Mouse (Mus musculus) adrenal gland, adult 18-20 months (tissue): ENCODE data around the gene Lcp1. TPM values are rescaled to one million over a fixed set of nuclear protein-coding genes. Genes with fewer than 3 reads are reported as not detected.

Experiments used
- DNase-seq, 2 experiments: peaks; one replicate each; pipeline ENCODE4 v3.0.0; 2021 to 2022; ENCODE audit warnings: low spot score in 2 of 2
- total RNA-seq, 2 experiments: library from RNA; stranded (reverse); gene quantifications; 1 replicate in 1 of 2; 2 replicates in 1 of 2; pipeline ENCODE4 v1.2.3; 2021

Gene Lcp1
- total RNA-seq, 2 experiments from 2014 or later: 14.8 to 26.2 TPM

DNA sequence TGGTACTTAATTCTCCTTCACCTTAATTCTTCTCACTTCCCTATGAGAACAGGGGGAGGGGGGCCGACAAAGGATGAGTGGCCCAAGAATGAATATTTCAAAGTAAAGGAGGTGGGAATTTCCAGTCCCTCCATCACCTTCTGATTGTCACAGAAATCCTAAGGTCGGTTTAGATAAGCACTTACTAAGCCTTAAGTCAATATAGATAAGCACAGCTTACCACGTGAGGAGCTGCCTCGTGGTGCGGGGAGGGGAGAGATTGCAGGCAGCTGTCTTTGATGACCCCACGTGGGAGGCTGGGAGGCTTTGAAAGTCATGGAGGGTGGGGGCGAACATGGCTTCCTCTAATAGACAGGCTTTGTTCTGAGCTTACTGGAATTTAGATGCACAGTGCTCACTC, 66.8 kb downstream of the Lcp1 start:
- DNase-seq: no peak

DNA sequence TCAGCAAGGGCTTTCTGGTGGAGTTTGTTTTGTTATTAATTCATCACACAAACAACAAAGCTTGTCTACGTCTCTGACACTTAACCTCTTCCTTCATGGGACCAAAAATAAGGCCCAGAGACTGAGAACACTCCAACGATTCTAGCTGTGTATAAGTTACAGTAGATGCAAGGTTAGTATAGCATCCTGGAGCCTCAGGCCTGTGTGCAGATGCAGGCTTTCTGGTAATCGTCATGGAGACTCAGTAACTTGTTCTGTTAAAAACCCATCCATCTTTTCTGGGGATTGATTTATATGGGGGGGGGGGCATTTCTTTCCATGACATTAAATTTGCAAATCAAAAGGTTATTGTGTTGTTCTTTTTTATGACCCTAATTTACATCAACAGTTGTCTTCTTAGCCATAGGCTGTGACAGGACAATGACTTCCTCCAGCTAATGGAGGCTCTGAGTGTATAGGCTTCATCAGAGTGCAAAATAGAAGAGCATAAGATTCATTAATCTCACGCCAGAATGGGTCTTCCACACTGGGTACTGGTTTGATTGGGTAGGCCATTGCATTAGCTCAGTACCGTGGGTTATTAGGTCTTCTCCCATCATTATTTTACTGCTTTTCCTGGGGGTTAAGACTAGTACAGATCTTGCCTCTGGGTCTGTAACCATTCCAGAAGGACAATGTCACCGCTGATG, 74.6 kb downstream of the Lcp1 start:
- DNase-seq: no peak

GRCm38 (mm10) chr14:75206307-75206706, 75.4 kb downstream of the Lcp1 start:
- no peak for DNase-seq

- DNase-seq: no peak
Observed at GRCm38 (mm10) chr14:75208572-75209151, 77.8 kb downstream of the Lcp1 start.

DNA sequence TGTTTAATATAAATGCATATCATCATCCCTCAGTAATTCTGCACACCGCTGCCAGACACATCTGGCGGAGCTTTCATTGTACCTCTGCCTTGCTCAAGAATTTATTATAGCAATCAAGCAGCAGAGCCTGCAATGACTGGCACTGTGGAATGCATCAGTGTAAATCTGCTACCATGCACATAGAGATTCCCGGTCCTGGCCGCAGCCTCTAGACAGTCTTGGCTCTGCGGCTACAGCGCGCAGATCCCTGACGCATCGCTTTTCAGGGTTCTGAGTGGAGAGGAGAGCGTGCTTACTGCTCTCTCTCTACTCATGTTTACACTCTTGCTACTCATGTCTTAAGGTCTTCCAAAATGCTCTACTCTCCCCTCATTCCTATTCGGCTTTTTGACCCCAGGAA, 82.9 kb downstream of the Lcp1 start:
- DNase-seq: no peak

DNA sequence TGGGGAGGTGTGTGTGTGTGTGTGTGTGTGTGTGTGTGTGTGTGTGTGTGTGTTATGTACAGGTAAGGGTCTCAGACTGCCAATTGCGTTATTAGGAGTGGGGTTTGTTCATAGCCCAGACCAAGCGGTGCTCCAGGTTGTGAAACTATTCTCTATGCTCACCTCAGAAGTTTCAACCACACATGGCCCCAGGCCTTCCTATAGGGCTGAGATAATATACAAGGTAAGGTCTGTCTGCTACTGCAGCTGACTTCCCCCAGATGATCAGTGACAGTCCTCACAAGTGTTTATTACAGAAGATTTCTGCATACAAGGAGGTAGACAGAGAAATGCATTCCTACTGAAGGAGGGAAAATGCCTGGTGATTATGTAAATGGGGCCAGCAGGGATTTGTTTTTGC, 87.9 kb downstream of the Lcp1 start:
- DNase-seq: no peak

- no peak for DNase-seq
Observed at GRCm38 (mm10) chr14:75219250-75219913, 88.5 kb downstream of the Lcp1 start.

DNA sequence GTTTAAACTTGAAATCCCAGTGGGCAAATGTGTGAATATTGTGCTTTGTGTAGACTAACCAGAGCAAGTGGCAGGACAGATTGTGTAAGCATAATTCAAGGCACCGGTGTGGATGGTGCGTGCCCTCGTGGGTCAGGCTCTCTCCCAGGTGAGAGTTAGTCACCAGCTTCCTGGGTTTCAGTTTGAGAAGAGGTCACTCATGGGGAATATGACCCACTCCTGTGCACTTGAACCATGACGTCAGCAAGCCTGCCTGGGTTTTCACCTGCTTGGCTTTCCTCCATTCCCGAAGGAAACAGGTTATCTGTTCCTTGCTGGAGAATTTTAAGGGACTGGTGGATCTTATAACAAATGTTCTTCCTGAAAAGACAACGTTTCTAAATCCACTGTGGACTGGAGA, 91.5 kb downstream of the Lcp1 start:
- no peak for DNase-seq

- DNase-seq: no peak
Observed at GRCm38 (mm10) chr14:75227453-75228084, 96.7 kb downstream of the Lcp1 start.

GRCm38 (mm10) chr14:75229834-75230233, 98.9 kb downstream of the Lcp1 start:
- peak in 1 of 2 experiments; percentile 17 for DNase-seq

- DNase-seq: no peak
Observed at GRCm38 (mm10) chr14:75233070-75233469, 102.2 kb downstream of the Lcp1 start.

GRCm38 (mm10) chr14:75235552-75235951, 104.7 kb downstream of the Lcp1 start:
- no peak for DNase-seq

GRCm38 (mm10) chr14:75235955-75236635, 105.2 kb downstream of the Lcp1 start:
- DNase-seq: no peak

DNA sequence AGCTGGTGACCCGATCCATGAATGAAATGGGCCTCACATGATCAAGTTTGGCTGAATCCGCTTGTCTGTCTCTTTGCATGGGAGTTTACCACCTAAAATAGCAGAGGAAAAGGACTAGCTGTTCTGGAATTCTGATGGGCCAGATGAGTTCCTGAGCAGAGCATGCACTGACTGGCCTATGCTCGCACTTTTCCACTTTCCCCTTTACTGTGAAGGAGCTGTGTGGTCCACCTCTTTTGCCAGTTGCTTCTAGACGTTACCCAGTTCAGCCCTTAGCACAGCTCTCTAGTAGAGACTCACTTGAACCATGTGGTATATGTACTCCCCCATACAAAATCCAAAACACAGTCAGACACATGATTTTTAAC, 105.7 kb downstream of the Lcp1 start:
- no peak for DNase-seq

- DNase-seq: no peak
Observed at GRCm38 (mm10) chr14:75237096-75237495, 106.2 kb downstream of the Lcp1 start.

DNA sequence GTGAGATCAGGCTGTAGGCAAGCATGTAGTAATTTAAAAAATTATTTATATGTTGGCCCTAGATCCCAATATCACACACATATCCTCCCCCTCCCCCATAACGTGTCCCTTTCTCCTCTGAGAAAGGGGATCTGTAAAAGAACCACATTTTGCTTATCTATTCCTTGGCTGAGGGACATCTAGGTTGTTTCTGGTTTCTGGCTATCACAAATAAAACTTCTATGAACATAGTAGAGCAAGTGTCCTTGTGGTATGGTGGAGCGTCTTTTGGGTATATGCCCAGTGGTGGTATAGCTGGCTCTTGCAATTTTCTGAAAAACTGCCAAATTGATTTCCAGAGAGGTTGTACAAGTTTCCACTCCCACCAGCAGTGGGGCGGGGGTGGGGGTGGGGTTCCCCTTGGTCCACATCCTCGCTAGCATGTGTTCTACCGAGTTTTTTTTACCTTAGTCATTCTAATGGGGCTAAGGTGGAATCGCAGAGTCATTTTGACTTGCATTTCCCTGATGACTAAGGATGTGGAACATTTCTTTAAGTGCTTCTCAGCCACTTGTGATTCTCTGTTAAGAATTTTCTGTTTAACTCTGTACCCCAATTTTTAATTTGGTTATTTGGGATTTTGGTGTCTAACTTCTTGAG, 107.3 kb downstream of the Lcp1 start:
- DNase-seq: no peak

- DNase-seq: no peak
Observed at GRCm38 (mm10) chr14:75242087-75242486, 111.2 kb downstream of the Lcp1 start, which contains the start of gene Cpb2. Gene Cpb2, plus strand, starts transcription at chr14:75242287.

- no peak for DNase-seq
Observed at GRCm38 (mm10) chr14:75246024-75247000, 115.4 kb downstream of the Lcp1 start.

DNA sequence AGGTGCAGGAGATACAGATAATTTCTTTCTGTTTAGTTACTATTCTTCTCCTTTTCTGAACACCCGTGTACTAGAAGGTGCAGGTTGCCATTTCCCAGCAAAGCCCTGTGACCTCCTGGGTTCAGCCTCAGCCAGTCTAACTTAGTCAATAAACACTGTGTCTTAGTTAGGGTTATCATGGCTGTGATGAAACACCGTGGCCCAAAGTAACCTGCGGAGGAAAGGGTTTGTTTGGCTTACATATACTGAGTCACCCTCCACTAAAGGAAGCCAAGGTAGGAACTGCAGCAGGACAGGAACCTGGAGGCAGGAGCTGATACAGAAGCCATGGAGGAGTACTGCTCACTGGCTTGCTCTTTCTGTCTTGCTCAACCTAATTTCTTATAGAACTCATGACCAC, 119.5 kb downstream of the Lcp1 start:
- no peak for DNase-seq

- DNase-seq: peak; percentile 23 to 25
Observed at GRCm38 (mm10) chr14:75256521-75256920, 125.6 kb downstream of the Lcp1 start.
